Mouse (Mus musculus) hindbrain, embryonic 15.5 days (tissue): Measurements from ENCODE around the gene Elmo2. TPM values are rescaled to one million over a fixed set of nuclear protein-coding genes. Genes with fewer than 3 reads are reported as not detected.

Source experiments
- ATAC-seq: fragments of 200-750 bp; cut with Nextera tagmentation; 2 replicates; pipeline ENCODE4 v1.8.0; 2017; ENCODE audit warnings: low read depth, moderate number of reproducible peaks, moderate TSS enrichment; ENCODE audit not compliant: low FRiP score
- H3K27ac ChIP-seq: fragments of 300-500 bp; sonication (generic); replicated peaks from 2 replicates; pipeline ENCODE4 v1.5.1; 2015; ENCODE audit warnings: mild to moderate bottlenecking, inconsistent platforms
- H3K27me3 ChIP-seq: fragments of 300-500 bp; sonication (generic); 2 replicates; pipeline ENCODE4 v1.6.1; 2015; ENCODE audit warnings: control low read depth, inconsistent platforms
- H3K36me3 ChIP-seq: fragments of 300-500 bp; sonication (generic); 2 replicates; pipeline ENCODE4 v1.6.1; 2015; ENCODE audit warnings: control low read depth, inconsistent platforms
- H3K4me1 ChIP-seq: fragments of 300-500 bp; sonication (generic); replicated peaks from 2 replicates; pipeline ENCODE4 v1.6.1; 2015; ENCODE audit warnings: control low read depth, inconsistent platforms
- H3K4me2 ChIP-seq: fragments of 300-500 bp; sonication (generic); 2 replicates; pipeline ENCODE4 v1.6.1; 2015; ENCODE audit warnings: moderate library complexity, mild to moderate bottlenecking, inconsistent platforms
- H3K4me3 ChIP-seq: fragments of 300-500 bp; sonication (generic); 2 replicates; pipeline ENCODE4 v1.5.1; 2015; ENCODE audit warnings: mild to moderate bottlenecking, inconsistent platforms
- H3K9ac ChIP-seq: fragments of 300-500 bp; sonication (generic); 2 replicates; pipeline ENCODE4 v1.6.1; 2015; ENCODE audit warnings: inconsistent platforms
- H3K9me3 ChIP-seq: fragments of 300-500 bp; sonication (generic); 2 replicates; pipeline ENCODE4 v1.6.1; 2016; ENCODE audit warnings: control low read depth, inconsistent platforms
- WGBS: fragments of 180-500 bp; shearing (Covaris S2); methylation state at CpG from one replicate; pipeline ENCODE4 v1.1.7; 2015; 5-methylcytosine and 5-hydroxymethylcytosine counted together
- polyA plus RNA-seq: library from polyadenylated mRNA; unstranded; fragments of >200 nt; fragmentation: Nextera tagmentation; extraction: Ambion mirVana; gene quantifications from 2 replicates; pipeline ENCODE4 v1.2.1, GENCODE M21; 2015

Elmo2 gene
- polyA plus RNA-seq, 1 experiment from 2014 or later = 101 TPM

GRCm38 (mm10) chr2:165351828-165352513 is 25.7 kb upstream of the Elmo2 start:
- no peak for ATAC-seq
- Histone ChIP-seq H3K36me3 (peaks cover 25% of the 10 kb centered on the region), H3K27ac (no peak overlapping the region), H3K9ac (no peak overlapping the region), H3K4me2 (no peak overlapping the region), H3K27me3 (no peaks in the 10 kb centered on the region), H3K4me1 (peaks cover 3% of the 10 kb centered on the region; the same call in 1 of the 2 replicates), H3K4me3 (no peak overlapping the region), H3K9me3 (peaks cover 18% of the 10 kb centered on the region; the same call in 1 of the 2 replicates)
- WGBS = 90% methylated on average over 20 of the region's 20 CpGs

DNA sequence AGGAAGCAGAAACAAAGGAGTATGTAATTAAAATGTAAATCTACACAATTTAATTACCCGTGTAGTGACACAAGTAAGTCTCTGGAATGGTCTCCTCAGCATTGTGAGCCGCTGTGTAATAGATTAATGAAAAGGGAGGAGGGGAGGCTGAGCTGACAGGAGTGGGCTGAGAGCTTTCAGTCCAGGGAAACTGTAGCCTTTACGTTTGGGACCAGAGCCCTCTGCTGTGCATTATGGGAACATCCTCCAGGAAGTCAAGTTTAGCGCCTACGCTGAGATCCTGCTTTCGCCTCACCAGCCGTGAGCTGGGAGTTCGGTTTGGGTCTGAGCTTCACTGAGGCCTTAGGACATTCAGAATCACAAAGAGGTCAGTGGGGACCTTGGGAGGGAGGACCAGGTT is 23.2 kb upstream of the Elmo2 start:
- H3K9ac ChIP-seq = no peak overlapping the region
- WGBS = 20% methylated on average over 8 of the region's 8 CpGs

DNA sequence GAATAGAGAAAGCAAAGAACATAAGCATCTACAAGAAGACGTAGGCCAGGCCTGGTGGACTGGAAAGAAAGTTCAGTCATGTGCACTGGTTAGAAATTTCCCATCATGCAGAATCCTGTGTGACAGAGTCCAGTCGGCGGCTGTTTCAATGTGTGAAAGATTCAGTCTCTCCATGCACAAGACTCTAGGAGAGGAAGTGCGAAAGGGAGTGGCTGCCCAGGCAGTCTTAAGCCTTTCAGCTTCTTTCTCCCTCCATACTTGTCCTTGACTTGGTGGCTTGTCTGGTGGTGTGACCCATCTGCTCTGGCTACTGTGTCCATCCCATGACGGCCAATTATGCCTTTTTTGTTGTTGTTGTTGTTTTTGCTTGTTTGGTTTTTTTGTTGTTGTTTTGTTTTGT is 19.9 kb upstream of the Elmo2 start:
- Histone ChIP-seq H3K4me1 (peaks cover 3% of the 10 kb centered on the region; the same call in 1 of the 2 replicates), H3K27me3 (no peaks in the 10 kb centered on the region), H3K9me3 (no peaks in the 10 kb centered on the region), H3K4me2 (no peak overlapping the region), H3K9ac (no peak overlapping the region), H3K4me3 (no peak overlapping the region), H3K36me3 (no peaks in the 10 kb centered on the region), H3K27ac (no peak overlapping the region)
- 97% methylated on average over 5 of the region's 5 CpGs for WGBS
- no peak for ATAC-seq

More for the DNA sequence above, 23.2 kb upstream of the Elmo2 start:
- H3K4me1 ChIP-seq = peaks cover 3% of the 10 kb centered on the region; the same call in 1 of the 2 replicates
- no peak overlapping the region for H3K4me2 ChIP-seq
- no peaks in the 10 kb centered on the region for H3K27me3 ChIP-seq
- no peak overlapping the region for H3K27ac ChIP-seq
- no peak overlapping the region for H3K4me3 ChIP-seq
- peak; percentile 84 for ATAC-seq
- H3K9me3 ChIP-seq = peaks cover 18% of the 10 kb centered on the region; the same call in 1 of the 2 replicates
- peaks cover 25% of the 10 kb centered on the region for H3K36me3 ChIP-seq

DNA sequence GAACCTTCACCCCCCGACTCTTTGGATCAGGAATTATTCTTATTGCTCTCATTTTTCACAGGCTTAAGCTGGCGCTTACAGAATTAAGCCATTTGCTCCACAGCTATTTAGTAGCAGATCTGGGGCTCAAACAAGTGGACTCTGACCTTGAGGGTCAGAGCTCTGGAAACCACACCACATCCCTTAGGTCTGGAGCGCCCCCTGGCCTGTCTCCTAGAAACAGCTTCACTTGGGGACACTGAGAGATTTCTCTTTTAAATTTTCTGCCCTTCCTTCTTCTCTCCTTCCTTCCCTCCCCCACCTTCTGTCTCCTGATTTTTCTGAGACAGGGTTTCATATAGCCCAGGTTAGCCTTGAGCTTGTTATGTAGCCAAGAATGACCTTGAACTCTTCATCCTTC is 10.9 kb upstream of the Elmo2 start:
- Histone ChIP-seq H3K27me3 (0 out of 2 replicates have a peak, but pooled peaks cover 2% of the 10 kb centered on the region), H3K9me3 (no peaks in the 10 kb centered on the region)
- no peak for ATAC-seq

GRCm38 (mm10) chr2:165332610-165333210 is 6.4 kb upstream of the Elmo2 start:
- Histone ChIP-seq H3K27ac (no peak overlapping the region), H3K9ac (no peak overlapping the region), H3K27me3 (no peaks in the 10 kb centered on the region), H3K4me2 (no peak overlapping the region), H3K36me3 (no peaks in the 10 kb centered on the region), H3K9me3 (no peaks in the 10 kb centered on the region), H3K4me1 (peaks cover 4% of the 10 kb centered on the region), H3K4me3 (no peak overlapping the region)
- WGBS = 44% methylated on average over 14 of the region's 14 CpGs
- ATAC-seq = no peak

More for the DNA sequence above, 10.9 kb upstream of the Elmo2 start:
- no peak overlapping the region for H3K4me2 ChIP-seq
- WGBS = 37% methylated on average over 3 of the region's 3 CpGs
- H3K36me3 ChIP-seq = no peaks in the 10 kb centered on the region
- no peaks in the 10 kb centered on the region for H3K4me1 ChIP-seq
- H3K27ac ChIP-seq = no peak overlapping the region
- no peak overlapping the region for H3K4me3 ChIP-seq
- no peak overlapping the region for H3K9ac ChIP-seq

DNA sequence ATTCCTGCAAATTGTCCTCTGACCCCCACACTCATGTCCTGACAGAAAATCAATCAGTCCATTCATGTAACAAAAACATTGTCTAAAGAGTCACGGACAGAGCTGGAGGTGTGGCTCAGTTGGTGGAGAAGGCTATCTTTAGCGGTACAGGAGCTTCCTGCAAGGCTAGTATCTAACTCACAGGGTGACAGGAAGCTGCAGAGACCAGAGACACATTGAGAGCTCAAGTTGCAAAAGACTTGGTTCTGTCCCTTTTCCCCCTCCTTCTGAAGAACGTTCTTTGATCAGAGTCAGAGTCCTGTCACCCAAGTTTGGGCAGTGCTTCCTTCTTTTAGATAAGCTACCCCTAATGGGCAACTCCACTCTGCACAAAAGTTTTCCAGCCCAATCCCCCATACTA is 3.4 kb upstream of the Elmo2 start:
- H3K9ac ChIP-seq = no peak overlapping the region
- no peaks in the 10 kb centered on the region for H3K36me3 ChIP-seq
- WGBS = 43% methylated on average over 3 of the region's 3 CpGs
- H3K4me1 ChIP-seq = peaks cover 25% of the 10 kb centered on the region
- H3K4me2 ChIP-seq = no peak overlapping the region
- no peak overlapping the region for H3K27ac ChIP-seq
- H3K4me3 ChIP-seq = no peak overlapping the region
- no peaks in the 10 kb centered on the region for H3K9me3 ChIP-seq
- no peak for ATAC-seq
- H3K27me3 ChIP-seq = no peaks in the 10 kb centered on the region

DNA sequence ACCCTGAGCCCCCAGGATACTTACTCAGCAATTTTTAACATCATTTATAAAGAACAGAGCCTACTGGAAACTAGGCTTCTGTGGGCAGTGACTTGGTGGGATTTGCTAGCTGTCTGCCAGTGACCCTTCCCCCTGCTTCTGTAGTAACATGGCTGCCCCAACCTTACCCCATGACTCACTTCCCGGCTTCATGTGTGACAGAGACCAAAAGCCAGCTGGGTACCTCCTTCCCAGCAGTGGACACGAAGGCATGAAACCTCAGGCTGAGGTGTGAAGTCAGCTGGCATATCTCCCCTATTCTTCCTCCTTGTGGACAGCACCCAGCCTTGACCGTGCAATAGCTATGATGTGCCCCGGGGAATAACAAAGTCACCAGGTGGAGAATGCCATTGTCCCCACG is 2.5 kb upstream of the Elmo2 start:
- peaks cover 35% of the 10 kb centered on the region for H3K4me1 ChIP-seq
- no peak overlapping the region for H3K4me3 ChIP-seq
- no peaks in the 10 kb centered on the region for H3K27me3 ChIP-seq
- H3K4me2 ChIP-seq = no peak overlapping the region
- H3K9me3 ChIP-seq = no peaks in the 10 kb centered on the region
- no peak overlapping the region; the same call in 1 of the 2 replicates for H3K27ac ChIP-seq
- H3K36me3 ChIP-seq = no peaks in the 10 kb centered on the region
- ATAC-seq = no peak
- no peak overlapping the region for H3K9ac ChIP-seq
- 78% methylated on average over 5 of the region's 5 CpGs for WGBS

DNA sequence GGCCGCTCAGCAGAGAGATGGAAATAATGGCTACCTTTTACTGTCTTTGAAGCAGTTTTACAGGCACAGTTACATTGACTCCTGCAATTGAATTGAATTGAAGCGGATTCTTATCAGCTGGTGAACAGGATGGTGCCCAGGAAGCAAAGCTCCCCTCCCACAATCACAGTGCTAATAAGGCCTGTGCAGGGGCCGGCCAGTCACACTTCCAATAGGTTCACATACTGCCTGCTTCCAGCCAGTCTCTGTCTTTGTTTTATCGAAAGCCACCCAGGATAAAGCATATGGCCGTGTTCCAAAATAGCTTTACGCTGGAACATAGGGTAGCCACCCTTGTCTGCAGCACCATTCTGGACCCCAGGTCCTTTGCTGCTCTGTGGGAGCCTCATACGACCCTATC is 1.1 kb upstream of the Elmo2 start:
- Histone ChIP-seq H3K4me3 (peak overlapping the region; percentile 86), H3K9me3 (no peaks in the 10 kb centered on the region), H3K36me3 (no peaks in the 10 kb centered on the region), H3K9ac (peak overlapping the region; percentile 46), H3K4me1 (peaks cover 41% of the 10 kb centered on the region), H3K27ac (peak overlapping the region; percentile 88), H3K4me2 (peak overlapping the region; percentile 65), H3K27me3 (no peaks in the 10 kb centered on the region)
- no peak for ATAC-seq
- WGBS = 21% methylated on average over 7 of the region's 7 CpGs

GRCm38 (mm10) chr2:165325521-165326303 is 567 bp downstream of the Elmo2 start:
- Histone ChIP-seq H3K4me3 (peak overlapping the region; percentile 86), H3K36me3 (no peaks in the 10 kb centered on the region), H3K4me2 (peak overlapping the region; percentile 87), H3K27ac (peak overlapping the region; percentile 88), H3K9ac (peak overlapping the region; percentile 84), H3K9me3 (no peaks in the 10 kb centered on the region), H3K27me3 (no peaks in the 10 kb centered on the region), H3K4me1 (peaks cover 57% of the 10 kb centered on the region)
- peak; percentile 20; the same call in 1 of the 2 replicates for ATAC-seq
- WGBS = under 1% methylated on average over 24 of the region's 30 CpGs

GRCm38 (mm10) chr2:165323928-165324327 is 2.4 kb downstream of the Elmo2 start:
- H3K27me3 ChIP-seq = no peaks in the 10 kb centered on the region
- peaks cover 71% of the 10 kb centered on the region for H3K4me1 ChIP-seq
- no peak overlapping the region for H3K27ac ChIP-seq
- H3K4me3 ChIP-seq = no peak overlapping the region
- 39% methylated on average over 5 of the region's 5 CpGs for WGBS
- no peaks in the 10 kb centered on the region for H3K9me3 ChIP-seq
- H3K4me2 ChIP-seq = peak overlapping the region; percentile 87
- 0 out of 2 replicates have a peak overlapping the region, but pooled peaks have one; percentile 12 for H3K9ac ChIP-seq
- no peak for ATAC-seq
- no peaks in the 10 kb centered on the region for H3K36me3 ChIP-seq

DNA sequence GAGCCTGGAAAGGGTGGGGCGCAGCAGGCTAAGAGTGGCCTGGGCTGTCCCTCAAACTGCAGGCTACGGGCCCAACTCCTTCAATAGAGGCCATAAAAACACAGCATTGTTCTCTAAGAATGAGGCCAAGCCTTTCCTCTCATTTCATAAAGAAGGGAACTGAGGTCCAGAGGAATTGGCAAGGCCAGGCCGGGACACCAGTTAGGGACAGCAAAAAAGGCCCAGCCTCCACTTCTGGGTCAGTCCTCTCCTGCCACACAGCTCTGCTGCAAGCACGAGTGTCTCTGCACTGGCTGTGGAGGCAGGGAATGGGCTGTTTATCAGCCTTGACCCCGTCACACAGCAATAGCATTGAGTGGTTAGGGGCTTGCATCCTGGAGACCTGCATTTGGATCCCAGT is 2.8 kb downstream of the Elmo2 start:
- 63% methylated on average over 5 of the region's 5 CpGs for WGBS
- 0 out of 2 replicates have a peak overlapping the region, but pooled peaks have one; percentile 3 for H3K9ac ChIP-seq
- H3K27me3 ChIP-seq = no peaks in the 10 kb centered on the region
- no peak for ATAC-seq
- H3K9me3 ChIP-seq = no peaks in the 10 kb centered on the region
- H3K36me3 ChIP-seq = no peaks in the 10 kb centered on the region
- H3K27ac ChIP-seq = no peak overlapping the region
- H3K4me2 ChIP-seq = no peak overlapping the region
- peaks cover 75% of the 10 kb centered on the region for H3K4me1 ChIP-seq
- no peak overlapping the region for H3K4me3 ChIP-seq
